Mouse (Mus musculus) regulatory T cell (primary cell): ENCODE results near the gene Glt1d1.
"Not testable (repeated sequence)": the region's sequence is repeated elsewhere in the genome, so short reads cannot be mapped to it uniquely, and the experiment has no call there.

Experiments
- in situ Hi-C: fragments of 300-600 bp; cut with MboI, MseI; formaldehyde crosslinking; loops from one replicate; pipeline ENCODE4 v1.15.1; 2025; ENCODE audit warnings: high pct_unique_total_duplicates

The Glt1d1 gene

DNA sequence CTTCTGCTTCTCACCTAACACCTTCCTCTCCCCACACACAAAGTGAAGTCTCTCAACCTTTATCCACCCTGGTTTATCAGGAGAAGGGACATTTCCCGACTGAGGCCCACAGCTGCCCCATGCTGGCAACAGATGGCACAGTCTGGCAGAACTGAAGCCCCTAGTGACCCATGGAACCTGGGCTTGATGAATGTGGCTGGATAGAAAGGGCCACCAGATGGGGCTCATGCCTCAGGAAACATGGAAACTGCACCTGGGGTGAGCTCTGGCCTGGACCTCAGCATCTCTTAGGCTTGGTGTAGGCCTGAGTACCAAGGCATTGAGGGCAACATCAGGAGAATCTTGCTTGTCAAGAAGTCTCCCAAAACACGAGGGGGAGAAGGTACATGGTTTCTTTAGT is 66.5 kb downstream of the Glt1d1 start:
- in situ Hi-C loops = no loop called here

DNA sequence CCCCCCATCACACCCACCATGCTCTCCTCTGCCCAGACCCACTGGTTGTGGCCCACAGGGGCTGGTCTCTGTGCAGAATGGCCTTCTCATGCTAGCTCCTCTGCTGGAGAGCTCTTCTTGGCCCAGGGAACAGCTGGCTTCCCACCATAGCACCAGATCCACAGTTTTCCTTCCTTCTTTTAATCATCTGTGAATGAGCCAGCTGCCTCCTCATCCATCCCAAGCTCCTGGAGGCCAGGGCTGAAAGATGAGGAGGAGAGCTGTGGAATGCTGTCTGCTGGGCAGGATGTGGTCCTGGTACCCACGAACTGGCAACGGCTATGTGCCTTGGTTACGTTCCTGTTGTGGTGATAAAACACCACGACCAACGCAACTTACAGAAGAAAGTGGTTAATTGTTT is 67.6 kb downstream of the Glt1d1 start:
- in situ Hi-C loops = no loop called here

DNA sequence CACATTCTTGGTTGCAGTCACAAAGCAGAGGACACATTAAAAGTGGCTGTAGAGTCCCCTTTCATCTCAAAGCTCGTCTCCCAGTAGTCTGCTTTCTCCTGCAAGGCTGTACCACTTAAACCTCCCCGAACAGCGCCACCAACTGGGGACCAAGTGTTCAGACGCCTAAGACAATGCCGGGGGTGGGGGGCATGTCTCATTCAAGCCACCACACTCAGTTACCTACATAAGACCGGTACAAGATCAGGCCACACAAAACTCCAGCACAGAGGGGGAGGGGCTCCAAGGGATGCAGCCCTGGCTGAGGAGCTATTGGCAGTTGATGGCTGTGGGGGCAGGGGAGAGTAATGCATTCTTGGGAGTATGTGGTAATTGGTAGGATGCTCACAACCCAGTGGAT is 68.1 kb downstream of the Glt1d1 start:
- in situ Hi-C loops = no loop called here

DNA sequence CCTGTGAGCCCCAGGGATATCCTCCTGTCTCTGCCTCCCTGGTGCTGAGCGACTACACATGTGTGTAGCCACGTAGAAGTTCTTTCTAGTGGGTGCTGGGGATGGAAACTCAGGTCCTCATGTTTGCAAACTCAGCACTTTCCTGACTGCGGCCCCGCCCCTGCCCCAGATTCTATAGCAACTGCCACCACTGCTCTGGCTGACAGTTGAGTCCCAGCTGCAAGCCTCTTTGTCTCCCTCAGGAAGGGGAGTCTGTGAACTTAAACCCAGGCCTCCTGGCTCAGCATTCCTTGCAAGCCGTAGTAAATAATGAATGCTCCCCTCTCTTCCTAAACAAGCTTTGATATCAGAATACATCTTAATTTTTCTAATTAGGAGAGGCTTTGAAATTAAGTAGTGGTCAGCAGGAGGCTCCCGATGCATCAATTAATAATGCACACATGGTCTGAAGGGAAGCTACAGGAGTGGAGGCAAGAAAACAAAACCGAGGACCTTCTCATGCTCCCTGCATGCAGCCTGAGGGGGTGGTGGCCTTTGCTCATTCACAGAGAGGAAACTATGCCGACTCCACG is 71.6 kb downstream of the Glt1d1 start:
- in situ Hi-C loops = no loop called here

DNA sequence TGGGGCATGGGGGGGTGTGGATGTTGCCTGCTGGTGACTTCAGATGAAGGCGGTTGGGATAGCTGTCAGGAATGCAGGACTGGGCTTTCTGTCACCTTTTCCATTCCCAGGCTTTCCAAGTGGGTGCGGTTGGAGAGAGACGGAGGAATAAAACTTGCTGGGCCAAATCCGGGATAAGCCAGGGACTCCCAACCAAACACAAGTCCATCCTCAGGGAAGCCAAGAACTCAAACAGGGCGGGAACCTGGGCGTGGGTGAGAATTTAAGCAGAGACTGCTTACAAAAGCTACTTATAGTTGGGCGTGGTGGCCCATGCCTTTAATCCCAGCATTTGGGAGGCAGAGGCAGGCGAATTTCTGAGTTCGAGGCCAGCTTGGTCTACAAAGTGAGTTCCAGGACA is 73.2 kb downstream of the Glt1d1 start:
- in situ Hi-C loops = no loop called here

DNA sequence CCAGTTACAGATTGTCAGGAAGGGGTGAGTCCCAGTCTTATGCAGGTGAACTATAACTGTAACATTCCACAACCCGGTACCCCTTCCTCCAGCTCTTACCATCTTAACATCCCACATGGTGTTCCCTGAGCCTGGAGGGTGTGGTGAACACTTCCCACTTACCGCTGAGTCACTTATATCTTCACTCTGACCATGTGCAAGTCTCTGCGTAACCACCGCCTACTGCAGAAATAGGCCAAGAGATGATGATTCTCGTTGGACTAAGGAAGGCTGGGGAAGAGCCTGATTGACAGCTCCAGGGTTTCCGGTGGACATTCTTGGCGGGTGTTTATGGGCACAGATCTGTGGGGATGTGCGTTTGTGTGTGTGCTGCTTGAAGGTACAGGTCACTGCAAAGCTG is 73.9 kb downstream of the Glt1d1 start:
- in situ Hi-C loops = no loop called here

DNA sequence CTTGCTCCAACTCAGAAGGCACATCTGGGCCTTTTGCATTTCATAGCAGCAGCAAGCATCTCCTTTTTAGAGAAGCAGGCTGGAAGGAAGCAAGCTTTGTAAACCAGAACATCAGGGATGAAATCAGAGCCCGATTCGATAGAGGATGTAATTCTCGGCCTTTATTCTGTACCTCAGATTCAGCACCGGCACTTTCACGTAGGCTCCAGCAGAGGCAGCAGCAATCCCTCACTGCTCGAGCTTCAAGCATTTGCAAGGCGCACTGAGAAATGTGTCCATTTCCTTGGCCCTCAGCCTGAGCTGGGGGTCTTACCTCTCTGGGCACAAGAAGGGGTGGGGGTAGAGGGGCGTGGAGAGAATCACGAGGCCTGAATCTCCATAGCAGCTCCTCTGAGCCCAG is 76.1 kb downstream of the Glt1d1 start:
- in situ Hi-C loops = no loop called here

DNA sequence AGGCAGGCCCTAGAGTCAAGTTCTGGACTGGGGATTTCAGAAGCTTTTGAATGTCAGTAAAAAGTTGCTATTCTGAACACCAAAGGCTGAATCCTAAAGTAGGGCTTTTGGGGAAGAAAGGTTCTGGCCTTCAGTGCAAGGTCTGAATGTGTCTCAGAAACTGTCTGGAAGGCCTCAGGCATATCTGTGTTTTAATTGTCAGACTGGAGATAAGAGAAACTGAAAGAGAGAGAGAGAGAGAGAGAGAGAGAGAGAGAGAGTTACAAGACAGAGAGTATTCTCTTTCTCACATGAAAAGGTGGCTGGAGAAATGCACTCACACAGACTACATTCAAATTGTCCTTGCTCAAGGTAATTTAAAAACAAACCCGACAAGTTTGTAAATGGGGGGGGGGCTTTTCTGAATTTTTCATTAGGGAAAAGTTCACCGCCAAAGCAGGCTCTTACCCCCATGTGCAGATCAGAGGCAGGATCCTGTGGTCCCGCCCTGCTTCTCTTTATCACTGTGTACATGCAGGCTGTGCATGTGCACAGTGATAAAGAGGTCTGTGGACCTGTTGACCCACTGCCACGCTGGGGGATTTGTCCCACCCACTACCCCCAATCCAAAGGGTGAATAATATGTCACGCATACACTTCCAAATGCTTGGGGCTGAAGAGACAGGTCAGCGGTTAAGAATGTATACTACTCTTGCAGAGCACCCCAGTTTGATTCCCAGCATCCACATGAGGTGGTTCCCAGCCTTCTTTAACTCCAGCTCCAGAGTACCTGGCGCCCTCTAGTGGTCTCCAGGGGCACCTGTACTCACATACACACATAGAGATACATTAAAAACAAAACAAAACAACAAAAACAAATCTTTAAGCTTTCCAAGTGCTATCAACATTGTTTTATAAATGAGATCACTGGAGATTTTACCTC is 83.0 kb downstream of the Glt1d1 start:
- in situ Hi-C loops = loop anchor here (10.0 kb wide), 1 partner anchor 1280 kb away; no protein-coding TSS in a partner anchor

DNA sequence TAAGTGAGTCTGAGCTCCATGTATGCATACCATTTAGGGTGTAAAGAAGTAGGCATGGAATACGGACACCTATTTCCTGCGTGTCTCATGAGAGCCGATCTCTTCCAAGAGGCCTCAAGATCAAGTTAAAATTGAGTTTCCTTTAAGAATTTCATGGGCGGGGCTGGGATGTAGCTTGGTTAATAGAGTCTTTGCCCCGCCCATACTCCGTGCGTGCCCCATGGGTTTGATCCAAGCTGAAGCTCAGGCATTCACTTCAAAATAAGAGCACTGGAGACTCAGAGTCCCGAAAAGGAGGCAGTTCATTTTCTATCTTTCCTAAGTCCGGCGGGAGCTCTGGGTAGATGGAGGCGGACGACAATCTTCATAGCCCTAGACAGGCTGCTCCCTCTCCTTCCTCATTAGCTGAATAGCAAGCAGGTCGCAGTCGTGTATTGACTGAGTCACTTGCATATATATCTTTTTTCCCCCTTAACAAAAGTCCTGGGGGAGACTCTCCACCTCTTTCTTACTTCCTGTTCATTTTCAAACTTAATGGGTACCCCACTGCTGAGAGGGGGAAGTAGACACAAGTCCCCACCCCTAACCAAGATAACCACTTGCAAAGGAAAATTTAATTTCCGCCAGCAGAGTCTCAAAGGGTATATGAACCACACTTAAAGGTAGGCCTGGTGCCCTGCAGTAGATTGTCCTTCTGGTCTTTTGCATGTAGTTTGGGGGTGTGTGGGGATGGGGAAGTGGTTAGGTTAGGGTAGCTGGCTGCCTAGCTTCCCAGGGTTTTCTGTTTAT is 88.7 kb downstream of the Glt1d1 start:
- in situ Hi-C loops = no loop called here

DNA sequence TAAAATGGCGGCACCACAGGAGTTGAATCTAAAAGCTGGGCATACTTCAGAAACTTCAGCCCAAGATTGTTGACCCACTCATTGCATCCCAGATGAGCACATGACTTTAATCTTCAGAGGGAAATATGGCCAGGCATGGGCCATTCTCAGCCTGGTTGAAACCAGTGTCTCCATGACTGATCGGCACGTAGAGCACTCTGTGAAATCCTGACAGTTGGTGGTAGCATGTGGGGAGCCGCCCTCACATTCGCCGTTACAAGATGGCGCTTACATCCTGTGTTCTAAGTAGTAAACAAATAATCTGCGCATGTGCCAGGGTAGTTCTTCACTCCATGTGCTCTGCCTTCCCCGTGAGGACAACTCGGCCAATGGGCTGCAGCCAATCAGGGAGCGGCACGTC is 90.1 kb downstream of the Glt1d1 start:
- in situ Hi-C loops = not testable (repeated sequence)

DNA sequence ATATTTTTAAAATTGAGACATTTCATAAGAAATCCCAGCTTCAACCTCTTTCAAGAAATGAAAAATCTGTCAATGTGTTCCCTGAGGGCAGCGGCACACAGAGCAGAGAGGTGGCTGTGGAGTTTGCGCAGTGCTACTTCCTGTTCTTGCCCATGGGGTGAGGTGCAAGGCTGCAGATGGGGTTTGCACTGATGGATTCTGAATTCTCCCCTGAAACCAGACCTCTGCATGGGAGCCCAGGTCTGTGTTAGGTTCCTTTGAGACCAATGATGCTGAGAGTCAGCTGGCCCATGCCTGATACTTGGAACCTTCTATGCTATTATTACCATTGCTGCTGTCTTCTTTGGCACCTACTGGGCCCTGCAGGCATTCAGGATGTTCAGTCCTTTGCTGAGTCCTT is 98.3 kb downstream of the Glt1d1 start:
- in situ Hi-C loops = no loop called here

DNA sequence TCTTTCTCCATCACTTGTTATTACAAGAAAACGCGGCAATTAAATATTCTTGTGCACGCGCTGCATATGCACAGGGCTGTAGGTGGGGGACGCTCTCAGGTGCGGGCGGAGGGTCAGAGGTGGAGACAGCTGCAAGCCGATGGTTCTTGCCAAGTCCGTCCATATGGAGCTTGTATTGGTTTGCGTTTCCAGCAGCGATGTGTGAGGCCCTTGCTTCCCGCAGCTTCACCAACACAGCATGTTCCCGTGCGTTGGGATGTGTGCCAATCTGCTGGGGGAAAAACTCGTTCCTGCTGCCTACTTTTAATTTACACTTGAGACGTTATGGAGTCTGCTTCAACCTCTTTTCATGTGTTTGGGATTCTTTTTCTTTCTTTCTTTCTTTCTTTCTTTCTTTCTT is 109.3 kb downstream of the Glt1d1 start:
- in situ Hi-C loops = no loop called here

DNA sequence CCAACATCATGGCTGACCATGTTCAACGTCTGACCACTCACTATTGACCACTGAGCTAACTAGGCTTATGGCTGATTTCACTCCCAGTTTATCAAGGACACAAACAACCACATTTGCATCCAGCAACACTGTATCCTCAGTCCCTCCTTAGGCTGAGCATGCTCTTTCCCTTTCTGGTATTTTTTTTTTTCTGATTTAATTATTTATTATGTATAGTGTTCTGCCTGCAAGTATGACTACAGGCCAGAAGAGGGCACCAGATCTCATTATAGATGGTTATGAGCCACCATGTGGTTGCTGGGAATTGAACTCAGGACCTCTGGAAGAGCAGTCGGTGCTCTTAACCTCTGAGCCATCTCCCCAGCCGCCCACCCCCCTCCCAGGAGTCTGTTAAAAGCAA is 117.5 kb downstream of the Glt1d1 start:
- in situ Hi-C loops = not testable (repeated sequence)

DNA sequence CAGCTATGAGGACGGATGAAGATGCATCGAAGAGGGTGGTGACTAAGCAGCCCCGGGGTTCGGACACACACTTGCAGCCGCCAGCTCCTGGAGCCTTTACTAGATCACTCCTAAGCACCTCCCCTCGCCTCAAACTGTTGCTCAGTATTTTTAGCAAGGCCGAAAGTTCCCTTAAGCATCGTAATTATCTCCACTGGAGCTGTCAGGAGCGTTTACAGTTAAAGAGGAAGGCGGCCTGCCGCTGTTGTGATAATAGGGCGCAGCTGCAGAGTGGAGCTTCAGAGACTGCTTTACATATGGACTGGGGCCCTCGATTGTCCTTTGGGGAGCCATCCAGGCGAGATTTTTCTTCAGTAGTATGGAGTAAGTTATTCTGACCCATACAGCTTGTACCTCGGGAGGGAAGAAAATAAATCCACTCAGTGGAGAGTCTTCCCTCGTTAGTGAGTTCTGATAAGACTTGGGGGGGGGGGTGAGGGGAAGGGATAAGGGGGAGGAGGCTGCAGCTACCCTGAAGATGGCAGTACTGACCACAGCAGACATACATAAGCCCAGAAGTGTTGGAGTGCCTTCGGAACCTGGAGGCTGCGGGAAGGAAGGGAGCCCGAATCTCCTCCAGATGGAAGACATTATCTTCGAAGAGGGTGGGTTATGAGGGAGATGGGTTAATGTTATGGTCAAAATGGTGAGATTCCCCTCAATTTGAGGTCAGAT is 119.4 kb downstream of the Glt1d1 start:
- in situ Hi-C loops = no loop called here

DNA sequence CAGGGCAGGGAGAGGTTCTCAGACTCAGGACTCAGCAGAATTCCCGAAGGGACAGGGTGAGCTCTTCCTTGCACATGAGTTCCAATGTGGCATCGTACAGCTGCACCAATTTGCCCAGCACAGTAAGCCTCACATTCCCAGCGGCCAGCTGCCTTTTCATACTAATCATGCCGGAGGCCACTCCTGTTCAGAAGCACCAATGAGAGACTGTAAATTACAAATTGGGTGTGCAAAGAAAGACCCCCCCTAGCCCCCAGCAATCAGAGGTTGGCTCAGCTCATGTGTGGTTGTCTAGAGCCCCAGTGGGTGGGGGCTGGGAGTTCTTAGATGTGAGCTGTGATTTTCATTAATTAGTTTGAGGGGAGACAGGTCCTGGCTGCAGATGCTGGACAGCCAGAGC is 123.5 kb downstream of the Glt1d1 start:
- in situ Hi-C loops = no loop called here

DNA sequence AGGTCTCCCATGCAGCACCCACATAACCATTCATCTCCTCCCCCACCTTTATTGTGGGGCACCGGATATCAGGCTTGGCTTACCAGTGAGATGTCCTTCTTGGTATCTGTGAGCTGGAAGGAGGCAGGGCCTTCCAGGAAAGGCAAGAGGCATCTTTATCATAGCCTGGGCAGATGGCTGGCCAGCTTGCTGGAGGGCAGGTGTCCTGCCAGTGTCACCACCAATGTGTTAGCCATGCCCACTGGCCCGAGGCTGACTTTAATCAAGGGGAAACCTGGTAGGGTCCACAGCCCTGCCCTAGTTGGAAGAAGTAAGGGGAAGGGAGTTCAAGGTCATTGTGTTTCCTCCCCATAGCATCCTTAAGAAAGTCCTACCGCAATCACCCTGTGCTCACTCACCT is 123.9 kb downstream of the Glt1d1 start:
- in situ Hi-C loops = no loop called here

DNA sequence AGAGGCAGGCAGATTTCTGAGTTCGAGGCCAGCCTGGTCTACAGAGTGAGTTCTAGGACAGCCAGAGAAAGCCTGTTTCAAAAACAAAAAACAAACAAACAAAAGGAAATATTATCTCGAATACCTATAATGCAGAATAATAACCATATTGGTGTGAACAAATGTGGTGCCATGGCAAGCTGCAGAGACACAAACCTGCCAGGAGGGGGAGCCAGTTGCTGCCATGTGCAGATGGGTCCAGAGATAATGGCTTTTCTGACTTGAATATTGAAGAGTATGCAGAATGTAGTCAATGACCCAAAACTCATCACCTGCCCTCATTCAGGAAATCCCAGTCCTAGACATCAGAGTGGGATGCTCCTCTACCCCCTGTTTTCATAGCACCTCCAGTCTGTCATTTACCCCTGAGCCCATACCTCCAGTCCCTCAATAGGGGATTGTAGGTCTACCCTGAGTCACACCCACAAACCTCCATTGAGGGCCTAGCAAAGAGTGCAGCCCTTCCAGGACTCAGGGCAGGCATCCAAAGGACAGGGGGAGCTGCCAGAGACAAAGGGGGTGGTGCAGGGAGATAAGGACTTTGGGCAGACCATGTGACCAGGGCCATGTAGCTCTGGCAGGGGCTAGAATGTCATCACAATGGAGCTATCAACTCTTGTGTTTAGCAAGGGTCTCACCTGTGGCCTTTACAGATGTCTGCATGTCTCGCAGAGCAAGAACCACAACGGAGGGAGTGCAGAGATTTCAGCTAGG is 124.8 kb downstream of the Glt1d1 start:
- in situ Hi-C loops = no loop called here

DNA sequence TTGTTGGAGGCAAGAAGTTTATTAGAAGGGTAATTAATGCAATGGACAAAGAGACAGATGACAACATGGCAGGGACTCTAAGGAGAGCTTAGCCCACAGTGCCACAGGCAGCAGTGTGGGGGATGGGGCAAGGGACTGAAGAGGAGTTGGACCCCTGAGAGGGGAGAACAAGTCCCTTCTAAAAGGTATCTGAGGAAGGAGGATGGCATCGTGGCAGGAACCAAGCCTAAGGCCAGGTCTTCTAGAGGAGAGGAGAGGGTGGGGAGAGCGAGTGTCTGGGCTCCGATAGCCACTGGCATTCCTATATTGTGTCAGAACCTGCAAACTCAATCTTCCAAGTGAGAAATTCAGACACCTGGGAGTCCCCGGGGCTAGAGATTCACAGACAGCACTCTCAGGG is 126.5 kb downstream of the Glt1d1 start:
- in situ Hi-C loops = no loop called here
